Mouse (Mus musculus) layer of hippocampus, postnatal 10 days (tissue): ENCODE data around the gene Gm47996. TPM values are rescaled to one million over a fixed set of nuclear protein-coding genes. Genes with fewer than 3 reads are reported as not detected.
A peak's percentile ranks its signal among the peaks of the same experiment; 100 is the strongest.

Source experiments
- DNase-seq, 2 experiments: peaks; one replicate each; pipeline ENCODE4 v3.0.0; 2021; ENCODE audit warnings: low spot score in 2 of 2
- total RNA-seq, 2 experiments: library from RNA; stranded (reverse); gene quantifications; 2 replicates each; pipeline ENCODE4 v1.2.3; 2021

Gene Gm47996
- total RNA-seq, 2 experiments from 2014 or later, result not detected

GRCm38 (mm10) chr1:151245165-151245564 lies 35.2 kb downstream of the Gm47996 start:
- DNase-seq, result no peak

DNA sequence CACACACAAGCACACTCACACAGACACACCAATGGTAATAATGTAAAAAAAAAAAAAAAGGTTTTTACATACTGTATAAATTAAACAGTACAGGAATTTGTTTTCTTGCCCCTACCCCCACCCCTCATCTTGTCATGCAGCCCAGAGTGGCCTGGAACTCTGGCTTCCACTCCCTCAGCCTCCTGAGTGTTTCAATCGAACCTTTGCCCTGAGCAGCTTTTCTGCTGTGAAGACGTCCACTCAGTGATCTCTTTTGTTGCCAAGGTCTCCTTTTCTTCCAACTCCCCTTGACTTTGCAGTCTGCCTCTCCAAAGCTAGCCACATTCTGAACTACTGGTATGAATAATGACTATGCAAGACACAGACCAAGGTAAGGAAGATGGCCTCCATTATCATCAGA lies 35.9 kb downstream of the Gm47996 start:
- no peak for DNase-seq

- DNase-seq, result no peak
Observed at GRCm38 (mm10) chr1:151250109-151250508, 40.2 kb downstream of the Gm47996 start.

- DNase-seq, result peak; percentile 19 to 39
Observed at GRCm38 (mm10) chr1:151250529-151251193, 40.7 kb downstream of the Gm47996 start.

DNA sequence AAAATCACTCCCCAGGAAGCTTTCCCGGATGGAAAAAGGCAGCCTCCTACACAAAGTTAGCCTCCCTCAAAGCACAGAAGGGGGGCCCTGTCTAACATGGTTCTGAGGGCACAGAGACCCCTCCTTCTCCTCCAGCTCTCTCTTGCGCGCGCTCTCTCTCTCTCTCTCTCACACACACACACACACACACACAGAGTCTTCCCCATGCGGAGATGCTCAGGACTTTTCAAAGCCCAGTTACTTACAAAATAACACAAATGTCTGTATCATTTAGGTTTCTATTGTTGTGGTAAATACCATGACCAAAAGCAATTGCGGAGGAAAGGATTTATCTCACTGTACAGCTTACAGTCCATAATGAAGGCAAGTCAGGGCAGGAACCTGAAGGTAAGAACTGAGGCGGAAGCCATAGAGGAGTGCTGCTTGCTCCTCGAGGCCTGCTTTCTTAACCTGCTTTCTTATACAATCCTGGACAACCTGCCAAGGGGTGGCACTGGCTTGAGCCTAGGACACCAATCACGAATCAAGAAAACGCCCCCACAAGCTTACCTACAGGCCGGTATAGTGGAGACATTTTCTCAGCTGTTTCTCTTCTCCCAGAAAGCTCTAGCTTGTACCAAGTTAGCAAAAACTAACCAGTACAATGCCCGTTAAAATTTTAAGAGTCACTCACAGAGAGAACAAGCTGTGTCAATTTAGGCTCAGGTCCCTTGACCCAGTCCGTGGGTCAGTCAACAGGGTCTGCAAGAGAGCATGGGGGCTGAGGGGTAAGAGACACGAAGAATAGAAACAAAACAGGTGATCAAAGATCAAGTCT lies 41.5 kb downstream of the Gm47996 start:
- DNase-seq, result no peak

DNA sequence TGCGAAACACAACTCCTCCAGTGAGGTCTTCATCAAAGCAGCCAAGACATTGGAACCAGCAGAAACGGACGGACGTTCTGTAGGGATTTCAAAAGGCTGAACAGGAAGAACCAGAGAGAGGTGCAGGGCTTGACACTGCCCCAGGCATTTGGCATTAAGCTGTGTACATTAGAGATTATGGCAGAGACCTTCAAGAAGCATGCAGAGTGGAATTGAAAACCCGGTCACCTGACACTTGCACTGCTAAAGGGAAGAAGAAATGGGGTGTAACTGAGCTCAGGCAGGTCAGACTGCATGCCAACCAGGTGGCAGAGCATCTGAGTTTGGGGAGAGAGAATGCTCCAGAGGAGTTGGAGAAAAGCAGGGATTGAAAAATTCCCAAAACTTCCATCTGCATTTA lies 45.5 kb downstream of the Gm47996 start:
- DNase-seq, result no peak

DNA sequence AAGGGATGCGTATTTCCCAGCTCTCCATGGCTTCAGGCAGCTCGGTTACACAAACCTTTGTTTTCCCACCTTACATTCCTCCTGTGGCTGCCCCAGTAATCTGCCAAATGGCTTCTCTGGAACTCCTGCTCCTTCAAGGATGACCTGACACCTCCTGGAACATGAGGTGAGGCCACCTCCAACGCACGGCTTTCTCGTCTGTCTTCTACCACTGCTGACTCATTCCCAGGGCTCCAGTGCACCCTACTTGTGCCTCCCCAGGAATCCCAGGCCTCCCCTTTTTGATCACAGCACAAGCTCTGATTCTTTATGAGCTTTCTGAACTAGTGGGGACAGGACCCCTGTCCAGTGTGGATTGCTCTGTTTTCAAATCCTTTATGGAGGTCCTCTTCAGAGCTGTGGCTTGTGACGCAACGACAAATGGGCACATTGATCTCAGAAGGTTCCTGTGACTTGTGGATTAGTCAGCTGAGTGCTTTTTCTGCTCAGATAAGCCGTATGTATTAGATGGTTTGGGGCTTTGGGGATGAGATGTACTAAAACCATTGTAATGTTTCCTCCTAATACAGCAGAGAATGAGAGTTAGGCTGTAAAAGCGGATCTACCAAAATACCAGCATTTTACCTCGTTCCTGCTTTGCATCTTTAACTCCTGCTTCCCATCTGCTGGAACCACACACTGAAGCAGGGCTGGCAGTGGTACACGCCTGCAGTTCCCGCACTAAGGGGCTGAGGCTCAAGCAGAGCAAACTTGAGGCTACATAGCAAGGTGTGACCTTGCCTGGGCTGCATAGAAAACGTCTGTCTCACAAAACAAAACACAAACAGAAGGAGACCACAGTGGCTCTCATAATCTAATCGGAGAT lies 48.4 kb downstream of the Gm47996 start:
- no peak for DNase-seq

DNA sequence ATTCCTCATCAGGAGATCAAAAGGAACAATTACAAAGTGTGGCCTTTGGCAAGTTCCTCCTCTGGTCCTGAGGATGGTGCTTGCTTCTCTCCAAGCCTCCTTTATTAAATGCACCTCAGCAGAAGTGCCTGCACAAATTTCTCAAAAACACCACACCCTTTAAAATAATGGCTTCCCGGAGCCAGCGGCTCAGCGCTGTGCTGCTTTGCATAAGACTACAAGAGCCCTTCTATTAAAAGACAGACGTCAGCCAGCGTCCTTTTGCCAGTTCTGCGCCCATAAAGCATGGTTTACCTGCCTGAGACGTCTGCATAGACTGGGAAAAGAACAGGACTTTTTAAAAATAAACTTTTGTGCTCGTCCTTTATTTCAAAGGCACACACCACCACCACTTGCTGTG lies 49.1 kb downstream of the Gm47996 start:
- DNase-seq, result no peak

Other genes starting within 250 kb of the Gm47996 start
- gene Hmcn1, start 216.7 kb upstream of the Gm47996 start, total RNA-seq, result 1 to 10 TPM; 6.1 to 7.6 TPM
- not detected for gene Gm47985, start 27.6 kb upstream of the Gm47996 start, total RNA-seq
- gene Gm8947, start 17.8 kb upstream of the Gm47996 start, total RNA-seq, result not detected
- gene Gm47995, start 11.7 kb upstream of the Gm47996 start, total RNA-seq, result not detected
- gene 3110040M04Rik, start 6.0 kb upstream of the Gm47996 start, total RNA-seq, result not detected
- gene Ivns1abp, start 134.3 kb downstream of the Gm47996 start, total RNA-seq, result 100 to 1,000 TPM; 115 to 126 TPM
- 10 to 100 TPM; 12.8 to 13.4 TPM for gene Swt1, start 218.3 kb downstream of the Gm47996 start, total RNA-seq
- gene Trmt1l, start 218.4 kb downstream of the Gm47996 start, total RNA-seq, result 10 to 100 TPM; 22.8 to 24.5 TPM